Mouse (Mus musculus): ENCODE measurements around the gene Zfp768.

DNA sequence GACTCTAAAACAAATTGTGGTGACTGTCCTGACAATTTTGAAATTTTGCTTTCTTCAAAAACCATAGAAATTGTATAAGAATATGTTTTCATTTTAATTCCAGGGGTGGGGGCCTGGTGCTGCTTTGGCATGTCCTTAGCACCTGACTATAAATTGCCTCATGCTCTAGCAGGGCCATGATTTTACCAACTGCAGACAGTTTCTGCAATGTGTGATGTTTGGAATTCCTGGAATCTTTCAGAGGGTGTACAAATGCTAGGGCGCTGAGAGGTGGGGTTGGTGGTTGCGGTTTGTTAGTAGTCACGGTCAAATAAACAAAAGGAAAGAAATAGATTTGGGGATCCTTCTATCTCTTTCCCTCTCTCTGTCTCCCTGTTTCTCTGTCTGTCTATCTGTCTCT is 20.9 kb upstream of the Zfp768 start:
- TF ChIP-seq CTCF (IDR thresholded peaks at IDR 0.05; ENCODE audit: low read depth, low read length), result no peak
- no peak for TF ChIP-seq POLR2A (IDR thresholded peaks at IDR 0.05; ENCODE audit: extremely low read depth, insufficient read depth, low read length)
